Mouse (Mus musculus): Measurements from ENCODE around the gene Tmprss9. TPM values are rescaled to one million over a fixed set of nuclear protein-coding genes. Genes with fewer than 3 reads are reported as not detected.
A peak's percentile ranks its signal among the peaks of the same experiment; 100 is the strongest.

Tmprss9 gene
- polyA plus RNA-seq, 1 experiment = 0.33 TPM

GRCm38 (mm10) chr10:80932700-80933420, 61.2 kb downstream of the Tmprss9 start:
- Histone ChIP-seq H3K36me3 (ENCODE audit: control insufficient read depth, insufficient read depth, low read length) (no peaks in the 10 kb centered on the region), H3K27ac (ENCODE audit: insufficient read depth, low read depth, low read length) (no peak overlapping the region), H3K4me3 (ENCODE audit: insufficient read depth, low read depth, low read length) (no peak overlapping the region), H3K27me3 (replicated peaks; ENCODE audit: control insufficient read depth, insufficient read depth, low read length) (no peaks in the 10 kb centered on the region), H3K4me1 (ENCODE audit: control insufficient read depth, insufficient read depth, low read length) (peaks cover 8% of the 10 kb centered on the region; the same call in 1 of the 2 replicates)
- DNase-seq = no peak
- TF ChIP-seq CTCF (conservative IDR thresholded peaks at IDR 0.05; ENCODE audit: insufficient read depth, insufficient read length, low read depth, low read length) (no peak), POLR2A (IDR thresholded peaks at IDR 0.05; ENCODE audit: low read depth, low read length) (no peak)
- WGBS = 16% methylated on average over 17 of the region's 17 CpGs

GRCm38 (mm10) chr10:80933421-80933979, 61.9 kb downstream of the Tmprss9 start:
- Histone ChIP-seq H3K4me1 (ENCODE audit: control insufficient read depth, insufficient read depth, low read length) (peaks cover 8% of the 10 kb centered on the region; the same call in 1 of the 2 replicates), H3K27me3 (replicated peaks; ENCODE audit: control insufficient read depth, insufficient read depth, low read length) (no peaks in the 10 kb centered on the region), H3K36me3 (ENCODE audit: control insufficient read depth, insufficient read depth, low read length) (no peaks in the 10 kb centered on the region), H3K4me3 (ENCODE audit: insufficient read depth, low read depth, low read length) (no peak overlapping the region), H3K27ac (ENCODE audit: insufficient read depth, low read depth, low read length) (no peak overlapping the region)
- DNase-seq = no peak
- no peak for TF ChIP-seq CTCF (conservative IDR thresholded peaks at IDR 0.05; ENCODE audit: insufficient read depth, insufficient read length, low read depth, low read length)
- TF ChIP-seq POLR2A (IDR thresholded peaks at IDR 0.05; ENCODE audit: low read depth, low read length) = no peak
- 10% methylated on average over 21 of the region's 21 CpGs for WGBS

GRCm38 (mm10) chr10:80934136-80934985, 62.7 kb downstream of the Tmprss9 start:
- Histone ChIP-seq H3K4me1 (ENCODE audit: control insufficient read depth, insufficient read depth, low read length) (peaks cover 5% of the 10 kb centered on the region; the same call in 1 of the 2 replicates), H3K4me3 (ENCODE audit: insufficient read depth, low read depth, low read length) (no peak overlapping the region), H3K27me3 (replicated peaks; ENCODE audit: control insufficient read depth, insufficient read depth, low read length) (no peaks in the 10 kb centered on the region), H3K36me3 (ENCODE audit: control insufficient read depth, insufficient read depth, low read length) (no peaks in the 10 kb centered on the region), H3K27ac (ENCODE audit: insufficient read depth, low read depth, low read length) (no peak overlapping the region)
- no peak for DNase-seq
- WGBS = 66% methylated on average over 14 of the region's 14 CpGs
- TF ChIP-seq POLR2A (IDR thresholded peaks at IDR 0.05; ENCODE audit: low read depth, low read length) (no peak), CTCF (conservative IDR thresholded peaks at IDR 0.05; ENCODE audit: insufficient read depth, insufficient read length, low read depth, low read length) (no peak)

- H3K27me3 ChIP-seq (replicated peaks; ENCODE audit: control insufficient read depth, insufficient read depth, low read length) = no peaks in the 10 kb centered on the region
- H3K27ac ChIP-seq (ENCODE audit: insufficient read depth, low read depth, low read length) = no peak overlapping the region
- H3K4me1 ChIP-seq (ENCODE audit: control insufficient read depth, insufficient read depth, low read length) = peaks cover 11% of the 10 kb centered on the region
- 50% methylated on average over 3 of the region's 3 CpGs for WGBS
- H3K36me3 ChIP-seq (ENCODE audit: control insufficient read depth, insufficient read depth, low read length) = no peaks in the 10 kb centered on the region
- no peak for DNase-seq
- TF ChIP-seq CTCF (conservative IDR thresholded peaks at IDR 0.05; ENCODE audit: insufficient read depth, insufficient read length, low read depth, low read length) (no peak), POLR2A (IDR thresholded peaks at IDR 0.05; ENCODE audit: low read depth, low read length) (no peak)
- H3K4me3 ChIP-seq (ENCODE audit: insufficient read depth, low read depth, low read length) = no peak overlapping the region
Observed at GRCm38 (mm10) chr10:80935241-80935640, 63.6 kb downstream of the Tmprss9 start.

- no peak overlapping the region for H3K4me3 ChIP-seq (ENCODE audit: insufficient read depth, low read depth, low read length)
- WGBS = 20% methylated on average over 17 of the region's 17 CpGs
- no peak for TF ChIP-seq CTCF (conservative IDR thresholded peaks at IDR 0.05; ENCODE audit: insufficient read depth, insufficient read length, low read depth, low read length)
- TF ChIP-seq POLR2A (IDR thresholded peaks at IDR 0.05; ENCODE audit: low read depth, low read length) = no peak
- H3K27me3 ChIP-seq (replicated peaks; ENCODE audit: control insufficient read depth, insufficient read depth, low read length) = no peaks in the 10 kb centered on the region
- H3K27ac ChIP-seq (ENCODE audit: insufficient read depth, low read depth, low read length) = no peak overlapping the region
- no peaks in the 10 kb centered on the region for H3K36me3 ChIP-seq (ENCODE audit: control insufficient read depth, insufficient read depth, low read length)
- DNase-seq = no peak
- H3K4me1 ChIP-seq (ENCODE audit: control insufficient read depth, insufficient read depth, low read length) = peaks cover 15% of the 10 kb centered on the region
Observed at GRCm38 (mm10) chr10:80935698-80936097, 64.0 kb downstream of the Tmprss9 start.

- H3K36me3 ChIP-seq (ENCODE audit: control insufficient read depth, insufficient read depth, low read length) = no peaks in the 10 kb centered on the region
- TF ChIP-seq POLR2A (IDR thresholded peaks at IDR 0.05; ENCODE audit: low read depth, low read length) = no peak
- TF ChIP-seq CTCF (conservative IDR thresholded peaks at IDR 0.05; ENCODE audit: insufficient read depth, insufficient read length, low read depth, low read length) = no peak
- WGBS = 4% methylated on average over 37 of the region's 37 CpGs
- peak; percentile 84 for DNase-seq
- H3K4me3 ChIP-seq (ENCODE audit: insufficient read depth, low read depth, low read length) = no peak overlapping the region
- no peak overlapping the region for H3K27ac ChIP-seq (ENCODE audit: insufficient read depth, low read depth, low read length)
- H3K27me3 ChIP-seq (replicated peaks; ENCODE audit: control insufficient read depth, insufficient read depth, low read length) = no peaks in the 10 kb centered on the region
- H3K4me1 ChIP-seq (ENCODE audit: control insufficient read depth, insufficient read depth, low read length) = peaks cover 20% of the 10 kb centered on the region
Observed at GRCm38 (mm10) chr10:80936135-80936809, 64.6 kb downstream of the Tmprss9 start.
